Mouse (Mus musculus) NIH3T3 (cell line): Measurements from ENCODE around the gene Tmem262.

ENCODE experiments used
- DNase-seq: peaks from one replicate; pipeline ENCODE4 v3.0.0-alpha.2; 2012; ENCODE audit warnings: low read depth

Gene Tmem262

DNA sequence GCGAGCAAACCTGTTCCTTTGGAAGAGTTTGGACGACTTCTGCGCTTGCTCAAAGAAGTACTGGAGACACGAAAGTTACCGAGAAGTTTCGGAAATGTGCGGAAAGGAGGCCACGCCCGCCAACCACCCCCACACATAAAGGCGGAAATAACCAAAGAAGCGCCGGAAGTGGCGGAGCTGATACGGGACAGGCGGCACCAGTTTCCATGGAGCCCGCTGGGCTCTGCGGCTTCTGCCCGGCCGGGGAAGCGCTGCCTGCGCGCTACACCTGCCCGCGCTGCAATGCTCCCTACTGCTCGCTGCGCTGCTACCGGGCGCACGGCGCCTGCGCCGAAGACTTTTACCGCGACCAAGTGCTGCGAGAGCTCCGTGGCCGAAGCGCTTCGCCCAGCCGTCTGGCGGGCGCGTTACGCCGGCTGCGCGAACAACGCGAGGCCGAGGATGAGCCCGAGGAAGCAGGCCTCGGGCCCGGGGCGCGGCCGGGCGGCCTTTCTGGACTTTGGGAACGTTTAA lies 18.8 kb upstream of the Tmem262 start, which contains the start of gene Znhit2:
TSS of gene Znhit2 (plus strand) at position 172 of the 513 bp plus-strand sequence.
- DNase-seq, result peak; percentile 98

DNA sequence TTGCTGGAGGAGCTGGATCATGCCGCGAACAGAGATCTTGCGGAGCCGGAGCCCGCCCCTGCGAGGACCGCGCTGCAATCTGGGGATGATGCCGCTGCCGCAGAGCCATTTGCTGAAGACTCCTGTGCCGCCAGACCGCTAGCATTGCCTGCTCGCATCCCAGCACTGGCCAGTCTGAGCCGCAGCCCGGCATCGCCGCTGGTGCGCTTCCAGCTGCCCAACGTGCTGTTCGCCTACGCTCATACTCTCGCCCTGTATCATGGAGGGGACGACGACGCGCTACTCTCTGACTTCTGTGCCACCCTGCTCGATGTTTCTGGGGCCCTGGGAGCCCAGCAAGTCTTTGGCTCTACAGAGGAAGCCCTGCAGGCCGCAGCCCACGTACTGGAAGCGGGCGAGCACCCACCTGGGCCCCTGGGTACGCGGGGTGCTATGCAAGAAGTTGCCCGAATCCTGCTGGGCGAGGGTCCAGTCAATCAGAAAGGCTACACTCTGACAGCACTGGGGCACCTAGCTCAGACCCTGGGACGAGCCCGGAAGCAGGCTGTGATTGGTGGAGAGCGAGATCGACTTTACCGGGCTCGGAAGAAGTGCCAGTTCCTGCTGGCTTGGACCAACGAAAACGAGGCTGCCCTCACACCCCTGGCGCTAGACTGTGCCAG lies 18.1 kb upstream of the Tmem262 start:
- DNase-seq, result peak; percentile 74

DNA sequence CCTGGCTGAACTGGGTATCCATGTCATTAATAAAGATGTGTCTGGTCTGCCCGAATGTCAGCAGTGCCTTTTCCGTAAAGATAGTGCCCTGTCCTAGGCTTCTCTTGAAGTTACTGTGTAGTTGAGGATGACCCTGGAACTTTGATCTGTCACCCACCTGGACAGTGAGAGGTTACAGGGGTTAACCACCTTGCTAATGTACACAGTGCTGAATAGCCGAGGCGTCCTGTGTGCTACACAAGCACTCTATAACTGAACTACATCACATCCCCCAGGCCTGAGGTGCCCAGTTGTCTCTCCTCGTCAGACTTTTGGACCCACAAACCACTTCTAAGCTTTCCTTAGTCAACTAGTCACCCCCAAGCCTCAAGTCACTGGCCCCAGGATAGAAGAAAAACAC lies 17.4 kb upstream of the Tmem262 start:
- DNase-seq, result no peak

DNA sequence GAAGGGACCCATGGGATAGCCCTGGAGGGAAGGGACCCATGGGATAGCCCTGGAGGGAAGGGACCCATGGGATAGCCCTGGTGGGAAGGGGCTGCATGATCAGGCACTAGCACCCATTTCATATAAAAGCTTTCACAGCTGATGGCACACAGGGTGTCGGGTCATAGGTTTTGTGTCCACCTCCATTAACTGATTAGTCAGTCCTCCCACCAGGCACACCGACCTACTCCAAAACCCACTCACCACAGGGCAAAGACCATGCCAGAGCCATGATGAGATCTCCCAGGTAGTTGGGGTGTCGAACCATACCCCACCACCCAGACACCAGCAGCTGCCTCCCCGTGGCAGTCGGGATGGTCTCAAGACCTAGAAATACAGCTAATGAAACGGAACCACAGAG lies 16.8 kb upstream of the Tmem262 start:
- DNase-seq, result no peak

DNA sequence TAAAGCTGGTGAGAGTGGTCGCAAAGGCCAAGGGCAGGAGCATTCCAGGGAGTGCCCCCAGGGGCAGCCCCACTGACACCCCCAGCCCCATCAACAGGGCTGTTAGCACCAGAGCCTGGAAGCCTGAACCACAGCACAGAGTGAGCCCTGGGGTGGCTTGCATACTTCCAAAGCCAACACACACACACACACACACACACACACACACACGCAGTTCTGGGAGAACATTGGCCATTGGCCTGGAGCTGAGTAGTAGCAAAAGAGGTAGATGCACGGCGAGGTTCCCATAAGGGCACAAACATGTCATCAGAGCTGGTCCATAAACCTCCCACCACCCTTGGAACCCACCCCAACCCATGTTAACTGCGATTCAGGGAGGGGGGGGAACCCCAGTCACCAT lies 13.3 kb upstream of the Tmem262 start:
- peak; percentile 58 for DNase-seq

DNA sequence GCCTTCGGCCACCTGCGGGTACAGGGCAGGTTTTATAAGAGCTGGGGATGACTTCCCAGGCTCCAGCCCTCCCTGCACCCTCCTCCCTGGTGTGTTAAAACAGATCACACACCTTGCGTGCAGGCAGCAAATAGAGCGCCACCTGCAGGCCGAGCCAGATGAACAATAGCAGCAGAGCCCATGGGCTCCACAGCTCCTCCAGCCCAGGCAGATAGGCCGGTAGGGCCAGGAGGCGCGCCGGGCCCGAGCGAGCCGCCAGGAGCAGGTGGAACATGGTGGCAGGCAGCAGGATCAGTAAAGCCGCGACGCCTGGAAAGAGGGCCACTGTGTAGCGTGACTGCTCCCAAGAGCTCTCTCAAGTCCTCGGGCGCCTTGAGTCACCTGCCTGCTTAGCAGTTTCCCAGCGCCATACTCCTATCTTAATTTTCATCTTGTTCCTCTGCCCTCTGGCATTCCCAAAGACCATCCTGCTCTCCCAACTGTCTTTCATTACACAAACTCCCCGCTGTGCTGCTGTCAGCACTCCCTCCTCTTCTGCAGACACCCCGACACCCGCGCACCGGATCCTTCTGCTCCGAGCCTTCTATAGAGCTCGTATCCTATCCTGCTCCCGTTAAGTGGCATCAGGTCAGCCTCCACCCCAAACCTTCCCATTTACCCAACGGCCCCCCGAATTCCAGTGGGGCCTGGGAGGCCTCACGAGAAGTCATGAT lies 12.7 kb upstream of the Tmem262 start:
- DNase-seq, result peak; percentile 95

DNA sequence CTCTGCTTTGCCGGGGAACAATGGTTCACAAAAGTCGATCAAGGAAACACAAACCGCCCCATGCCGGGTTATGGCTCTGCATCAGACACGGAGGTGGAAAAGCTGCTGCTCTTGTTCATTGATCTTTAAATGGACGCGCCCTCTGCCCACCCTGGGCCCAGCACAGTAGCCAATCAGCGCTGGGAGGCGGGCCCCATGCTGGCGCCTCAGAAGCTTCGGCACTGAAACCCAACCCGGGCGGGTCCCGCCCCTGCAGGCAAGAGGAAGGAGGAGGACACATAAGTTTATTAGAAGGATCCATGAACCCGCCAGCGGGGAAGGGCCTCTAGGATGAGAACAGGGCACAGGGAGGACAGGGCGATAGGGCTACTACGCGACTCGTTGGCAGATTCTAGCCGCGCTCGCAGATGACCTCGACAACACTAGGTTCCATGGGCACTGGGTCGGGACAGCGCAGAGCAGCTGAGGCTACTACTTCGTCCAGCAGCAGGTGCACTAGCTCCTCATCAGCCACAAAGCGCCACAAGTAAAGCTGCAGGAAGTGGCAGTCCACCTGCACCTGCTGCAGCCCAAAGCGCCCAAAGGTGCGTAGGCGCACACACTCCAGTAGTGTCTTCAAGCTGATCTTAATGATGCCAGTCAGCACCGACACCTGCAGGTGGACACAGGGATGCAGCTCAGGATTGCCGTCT lies 12.0 kb upstream of the Tmem262 start, which contains the start of gene Tm7sf2:
TSS of gene Tm7sf2 (minus strand) at position 650 of the 692 bp plus-strand sequence.
- DNase-seq, result peak; percentile 96

DNA sequence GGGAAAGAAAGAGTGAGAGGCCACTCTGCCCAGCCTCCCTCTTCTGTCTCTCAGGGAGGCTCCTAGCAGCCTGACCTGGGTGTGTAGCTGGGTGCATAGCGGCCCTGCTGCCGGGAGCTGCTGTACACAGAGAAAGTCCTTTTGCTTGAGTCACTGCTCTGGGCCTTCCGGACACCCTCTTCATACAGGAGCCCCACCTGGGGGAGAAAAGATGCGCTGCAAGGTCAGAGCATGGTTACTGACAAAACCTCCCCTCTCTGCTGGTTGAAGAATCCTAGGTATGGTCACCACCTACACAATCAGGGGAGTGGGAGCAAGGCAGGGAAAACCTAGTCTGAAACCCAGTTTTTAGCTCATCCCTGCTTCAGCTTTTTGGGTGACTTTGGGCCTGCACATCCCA lies 10.9 kb upstream of the Tmem262 start:
- peak; percentile 62 for DNase-seq

DNA sequence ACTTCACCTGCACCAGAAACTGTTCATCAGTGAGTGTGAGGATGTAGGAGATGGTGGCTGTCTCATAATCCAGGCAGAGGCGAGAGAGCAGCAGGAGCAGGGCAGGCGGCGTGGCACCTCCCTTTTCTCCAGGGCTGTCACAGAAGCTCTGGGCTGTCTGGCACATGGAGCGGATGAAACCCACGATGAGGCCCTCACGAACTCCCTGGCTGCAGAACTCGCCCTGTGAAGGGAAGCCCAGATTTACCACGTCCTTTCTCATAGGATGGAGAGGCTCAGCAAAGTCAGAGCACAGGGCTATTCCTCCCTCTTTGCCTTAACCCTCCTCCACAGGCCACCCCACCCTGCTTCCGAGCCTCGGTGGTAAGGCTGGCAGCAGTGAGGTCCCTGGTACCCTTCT lies 10.0 kb upstream of the Tmem262 start:
- no peak for DNase-seq

DNA sequence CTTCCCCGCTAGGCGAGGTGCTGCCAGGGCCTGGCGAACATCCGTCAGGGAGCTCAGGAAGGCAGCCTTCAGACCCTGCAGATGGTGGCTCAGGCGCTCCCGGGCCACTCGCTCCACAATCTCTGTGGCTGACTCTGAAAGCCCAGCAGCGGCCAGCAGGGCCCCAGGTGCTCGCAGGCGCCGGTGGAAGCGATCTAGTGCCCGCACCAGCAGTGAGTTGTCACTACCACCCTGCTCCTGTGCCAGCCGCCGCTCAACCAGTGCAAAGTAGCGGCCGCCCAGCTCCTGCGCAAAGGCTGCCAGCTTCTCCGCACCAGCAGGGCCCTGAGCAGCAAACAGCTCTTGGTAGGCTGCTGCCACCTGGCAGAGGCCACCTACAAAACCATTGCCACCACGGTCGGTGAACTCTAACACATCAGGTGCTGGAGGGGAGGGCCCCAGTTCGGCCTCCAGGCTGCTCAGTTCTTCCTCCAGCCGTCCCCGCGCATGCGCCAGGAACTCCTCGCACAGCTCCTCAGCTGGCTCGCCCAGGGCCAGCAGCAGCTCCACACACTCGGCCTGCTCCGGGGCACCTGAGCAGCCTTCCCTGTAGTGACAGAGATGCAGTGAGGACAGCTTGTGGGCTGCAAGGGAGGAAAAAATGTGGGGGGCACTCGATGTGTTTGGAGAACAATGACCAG lies 9.1 kb upstream of the Tmem262 start:
- DNase-seq, result no peak

DNA sequence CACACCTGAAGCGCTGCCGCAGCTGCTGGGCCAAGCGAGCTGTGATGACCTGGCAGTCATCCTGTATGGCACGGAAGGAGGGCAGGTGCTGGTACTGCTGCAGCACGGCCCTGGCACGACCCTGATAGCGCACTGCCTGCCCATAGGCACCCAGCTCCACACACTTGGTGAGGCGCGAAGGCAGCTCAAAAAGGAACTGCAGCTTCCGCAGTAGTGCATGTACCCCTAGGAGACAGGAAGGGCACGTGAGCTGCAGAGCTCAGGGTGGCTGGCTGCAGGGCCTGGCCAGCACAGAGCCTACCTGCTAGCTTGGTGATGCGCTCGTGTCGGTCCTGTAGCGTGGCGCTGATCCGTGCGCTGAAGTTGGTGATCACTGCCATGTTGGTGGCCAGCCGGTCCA lies 8.6 kb upstream of the Tmem262 start:
- DNase-seq, result no peak

DNA sequence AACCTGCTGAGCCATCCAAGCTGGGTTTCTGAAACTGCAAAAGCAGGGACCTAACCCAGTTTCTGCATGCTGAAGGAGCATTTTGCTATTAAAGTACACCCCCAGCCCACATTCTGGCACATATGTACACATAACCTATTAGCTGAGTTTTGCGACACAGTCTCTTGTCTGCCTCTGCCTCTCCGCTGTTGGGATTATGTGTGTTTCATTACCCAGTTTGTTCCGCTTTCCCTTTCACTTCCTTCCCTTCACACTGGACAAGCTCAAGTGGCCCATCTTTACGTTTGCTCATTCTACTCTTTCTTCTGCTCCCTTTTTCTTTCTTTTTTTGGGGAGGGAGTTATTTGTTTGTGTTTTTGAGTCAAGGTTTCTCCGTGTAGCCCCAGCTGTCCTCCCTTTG lies 5.9 kb upstream of the Tmem262 start:
- DNase-seq, result no peak

DNA sequence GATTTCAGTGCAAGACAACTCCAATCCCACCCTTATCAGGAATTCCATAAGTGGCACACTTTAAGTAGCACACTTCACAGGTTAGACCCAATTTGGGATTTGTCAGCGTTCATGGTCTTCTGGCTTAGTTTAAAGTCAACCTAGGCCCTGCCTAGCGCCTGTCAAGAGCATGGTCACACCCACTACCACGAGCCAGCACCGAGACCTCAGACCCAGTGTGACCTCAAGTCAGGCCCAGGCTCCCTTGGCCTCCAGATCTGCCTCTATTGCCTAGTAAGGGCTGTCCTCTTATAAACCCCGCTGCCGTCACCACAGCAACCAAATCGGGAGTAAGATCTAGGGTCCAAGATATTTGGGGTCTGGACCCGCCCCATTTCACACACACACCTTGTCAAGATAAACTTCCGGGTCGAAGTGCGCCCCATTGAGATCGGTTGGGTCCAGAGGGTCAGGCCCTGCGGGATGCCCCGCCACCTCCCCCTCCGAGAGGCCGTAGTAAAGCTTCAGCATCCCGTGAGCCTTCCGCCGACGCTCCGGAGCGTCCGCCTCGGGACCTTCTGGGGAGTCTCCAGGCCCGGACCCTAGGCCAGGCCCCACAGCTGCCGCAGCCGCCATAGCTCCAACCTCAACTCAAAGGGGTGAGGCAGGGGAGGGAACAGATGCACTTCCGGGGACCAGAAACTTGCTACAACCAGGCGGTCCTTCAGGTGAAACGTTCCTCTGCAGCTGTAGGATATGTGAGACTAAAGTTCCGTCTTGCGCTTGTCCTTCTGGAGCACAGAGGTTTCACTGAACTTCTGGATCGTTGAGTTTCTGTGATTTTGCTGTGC lies 3.1 kb upstream of the Tmem262 start, which contains the start of gene Vps51:
TSS of gene Vps51 (minus strand) at position 668 of the 830 bp plus-strand sequence.
- peak; percentile 96 for DNase-seq

DNA sequence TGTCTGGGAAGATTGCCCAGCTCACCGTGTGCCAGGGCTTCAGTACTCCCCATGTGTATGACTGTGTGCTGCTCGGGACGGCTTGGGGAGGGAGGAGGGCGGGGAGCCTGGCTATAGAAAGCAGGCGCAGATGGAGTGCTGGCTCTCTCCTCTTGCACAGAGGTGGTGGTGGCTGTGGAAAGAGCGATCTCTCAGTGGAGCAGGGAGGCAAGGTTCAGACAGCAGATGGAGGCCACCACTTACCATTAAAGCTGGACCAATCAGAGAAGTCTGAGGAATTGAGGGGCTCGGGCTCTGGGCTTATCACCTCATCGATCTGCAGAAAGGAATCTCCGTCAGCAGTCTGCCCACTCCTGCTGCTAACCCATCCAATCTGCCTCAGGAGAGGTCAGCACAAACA lies 2.3 kb downstream of the Tmem262 start, which contains the start of gene Gm28374:
TSS of gene Gm28374 (minus strand) at position 101 of the 400 bp plus-strand sequence.
- DNase-seq, result no peak

DNA sequence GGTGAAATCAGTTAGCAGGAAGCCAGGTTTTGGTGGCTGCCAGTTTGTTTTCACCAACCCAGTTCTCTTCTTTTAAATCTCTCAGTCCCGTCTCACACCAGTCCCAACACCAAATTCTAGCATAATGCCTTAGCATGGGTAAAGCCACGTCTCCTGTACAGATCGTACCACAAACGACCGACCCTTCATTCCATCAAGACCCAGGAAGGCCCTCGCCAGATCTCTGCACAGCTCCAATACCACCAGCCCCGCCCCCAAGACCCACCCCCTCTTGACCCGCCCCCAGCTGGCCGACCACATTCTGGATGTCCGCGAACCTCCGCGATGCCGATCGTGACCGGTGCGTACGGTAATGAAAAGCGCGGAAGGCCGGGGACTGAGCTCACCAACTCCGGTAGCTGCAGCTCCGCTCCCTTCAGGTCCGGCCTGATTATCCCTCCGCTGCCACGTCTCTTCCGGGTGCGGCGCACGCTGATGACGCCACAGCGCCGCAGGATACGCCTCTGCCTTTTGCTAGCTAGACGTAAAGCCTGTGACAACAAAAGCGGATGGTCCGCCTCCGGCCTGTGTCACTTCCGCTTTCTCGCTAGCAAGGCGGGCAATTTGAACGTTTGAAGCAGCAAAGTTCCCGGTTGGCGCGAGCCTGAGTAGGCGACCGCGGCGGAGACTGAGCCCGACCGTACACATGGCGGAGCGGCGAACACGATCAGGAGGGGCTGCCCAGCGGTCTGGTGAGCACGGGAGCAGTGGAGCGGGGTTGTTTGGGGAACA lies 4.8 kb downstream of the Tmem262 start, which contains the start of the genes Zfpl1 and Cdca5:
TSS of gene Zfpl1 (minus strand) at position 479 of the 771 bp plus-strand sequence.
TSS of gene Cdca5 (plus strand) at position 506 of the 771 bp plus-strand sequence.
- DNase-seq, result peak; percentile 100

DNA sequence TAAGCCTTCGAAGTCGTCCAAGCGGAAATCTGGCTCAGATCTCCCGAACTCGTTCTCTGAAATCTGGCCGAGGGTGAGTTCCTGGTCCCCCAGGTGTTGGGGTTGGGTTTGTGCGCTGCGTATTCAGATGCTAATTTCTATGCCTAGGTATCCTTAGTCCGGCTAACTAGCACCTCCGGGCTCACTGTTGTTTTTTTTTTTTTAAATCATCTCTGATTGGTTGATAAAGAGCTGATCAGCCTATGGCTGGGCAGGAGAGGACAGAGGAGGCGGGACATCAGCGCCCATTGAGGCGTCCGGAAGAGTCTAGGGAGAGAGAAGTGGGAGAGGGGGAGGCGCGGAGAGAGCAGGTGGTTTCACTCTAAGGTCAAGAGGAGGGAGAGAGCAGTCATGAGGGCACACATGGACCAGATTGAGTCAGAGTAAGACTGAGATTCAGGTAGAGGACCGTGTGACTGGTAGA lies 5.6 kb downstream of the Tmem262 start:
- DNase-seq, result peak; percentile 87

DNA sequence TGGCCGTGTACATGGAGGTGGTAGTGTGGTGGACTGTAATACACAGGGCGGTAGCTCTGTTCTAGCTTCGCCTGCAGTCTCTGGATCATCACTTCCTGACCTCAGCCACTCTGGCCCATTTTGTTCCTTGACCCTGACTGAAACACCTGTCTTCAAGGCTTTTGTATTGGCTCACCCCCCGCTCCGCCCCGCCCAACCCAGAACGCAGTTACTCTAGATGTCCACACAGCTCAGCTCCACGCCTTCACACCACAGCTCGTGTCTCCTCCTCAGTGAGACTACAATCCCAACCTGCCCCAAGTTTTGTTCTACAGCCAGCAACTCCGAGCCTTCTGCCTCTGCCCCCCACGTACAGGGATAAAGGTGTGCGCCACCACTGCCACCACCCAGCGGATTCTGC lies 9.0 kb downstream of the Tmem262 start:
- no peak for DNase-seq

DNA sequence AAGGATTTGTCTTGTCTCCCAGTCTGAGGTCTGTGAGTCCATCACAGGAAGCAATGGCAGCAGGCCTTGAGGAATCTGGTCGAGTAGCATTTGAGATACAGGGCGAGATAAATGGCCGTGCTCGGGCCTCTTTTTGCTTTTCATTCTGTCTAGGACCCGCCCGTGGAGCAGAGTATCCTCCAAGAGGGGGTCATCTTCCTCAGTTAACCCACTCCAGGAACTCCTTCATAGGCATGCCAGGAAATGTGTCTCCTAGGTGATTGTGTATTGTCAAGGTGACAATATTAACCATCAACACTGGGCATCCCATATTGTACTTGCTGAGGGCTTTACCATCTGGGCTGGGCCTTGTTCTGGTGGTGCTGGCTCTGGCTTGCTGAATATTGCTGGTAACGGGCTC lies 14.3 kb downstream of the Tmem262 start, which contains the start of gene AC131692.1:
TSS of gene AC131692.1 (plus strand) at position 301 of the 400 bp plus-strand sequence.
- no peak for DNase-seq

DNA sequence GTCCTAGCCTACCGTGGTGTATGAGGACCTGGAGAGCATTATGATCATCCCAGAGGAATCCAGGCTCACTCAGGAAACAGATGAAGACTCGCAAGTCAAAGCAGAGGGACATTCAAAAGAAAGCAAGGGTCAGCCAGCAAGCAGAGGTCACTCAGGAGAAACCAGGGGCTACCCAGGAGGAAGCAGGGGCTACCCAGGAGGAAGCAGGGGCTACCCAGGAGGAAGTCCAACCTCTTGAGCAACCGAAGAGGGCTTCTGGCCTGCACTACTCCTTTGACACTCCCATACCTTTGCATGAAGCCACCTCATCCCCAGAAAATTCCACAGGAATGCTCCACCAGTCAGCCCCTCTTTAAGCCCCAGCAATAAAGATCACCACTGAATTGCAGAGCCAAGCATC lies 18.0 kb downstream of the Tmem262 start:
- DNase-seq, result no peak

DNA sequence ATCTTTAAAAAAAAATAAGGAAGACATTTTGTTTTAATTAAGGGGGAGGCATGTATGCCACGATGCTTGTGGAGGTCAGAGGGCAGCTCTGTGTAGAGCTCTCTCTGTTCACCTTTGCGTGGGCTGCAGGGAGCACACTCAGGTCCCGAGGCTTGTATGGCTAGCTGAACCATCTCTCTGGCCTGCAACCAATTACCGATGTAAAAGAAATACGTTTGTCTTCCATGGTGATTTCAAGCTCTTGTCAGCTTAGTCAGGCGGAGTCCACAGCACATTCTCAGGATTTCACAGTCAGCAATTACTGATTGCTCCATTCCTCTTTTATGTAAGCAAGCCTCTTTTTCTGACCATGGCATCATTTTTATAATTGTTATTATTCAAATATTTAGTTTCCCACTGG lies 21.4 kb downstream of the Tmem262 start:
- DNase-seq, result peak; percentile 71
